Mouse (Mus musculus) olfactory bulb, adult 2 months (tissue): Measurements from ENCODE around the gene Pigl.

Source experiments
- CTCF ChIP-seq: fragments of 200-500 bp; IDR thresholded peaks from 2 replicates; pipeline ENCODE4 v1.5.1; 2012; ENCODE audit warnings: low read depth, mild to moderate bottlenecking, low read length, moderate library complexity; ENCODE audit not compliant: insufficient read depth
- POLR2A ChIP-seq: fragments of 200-500 bp; IDR thresholded peaks from 2 replicates; pipeline ENCODE4 v1.6.1; 2012; ENCODE audit warnings: mild to moderate bottlenecking, low read depth, low read length, moderate library complexity; ENCODE audit not compliant: insufficient read depth

DNA sequence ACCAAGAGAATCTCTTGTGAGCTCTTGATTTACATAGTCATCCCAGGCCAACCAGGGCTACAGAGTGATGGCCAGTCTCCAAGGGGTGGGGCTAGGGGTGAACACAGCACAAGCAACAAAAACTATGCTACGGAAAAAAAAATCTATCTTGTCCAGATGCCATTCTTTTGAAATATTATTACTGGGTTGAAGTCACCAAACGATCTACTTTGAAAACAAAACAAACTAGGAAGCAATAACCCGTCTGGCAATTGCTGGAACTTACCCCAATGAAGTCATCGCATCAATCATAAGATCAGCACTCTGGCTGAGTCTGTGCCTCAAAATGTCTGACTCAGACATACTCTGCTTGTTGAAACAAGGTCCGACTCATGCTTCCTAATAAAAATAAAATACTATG, 91.5 kb downstream of the Pigl start:
- TF ChIP-seq POLR2A (no peak), CTCF (no peak)
